Mouse (Mus musculus) megakaryocyte, embryonic 14.5 days (primary cell): ENCODE measurements around the gene Sbno1. TPM values are rescaled to one million over a fixed set of nuclear protein-coding genes. Genes with fewer than 3 reads are reported as not detected.

Source experiments
- H3K27me3 ChIP-seq: replicated peaks from 2 replicates; pipeline ENCODE3; 2012; ENCODE audit warnings: inconsistent platforms
- H3K36me3 ChIP-seq: replicated peaks from 2 replicates; pipeline ENCODE3; 2012; ENCODE audit warnings: low read length, inconsistent platforms, mixed read lengths
- H3K4me1 ChIP-seq: 2 replicates; pipeline ENCODE4 v1.6.1; 2012; ENCODE audit warnings: inconsistent platforms
- H3K4me3 ChIP-seq: replicated peaks from 2 replicates; pipeline ENCODE3; 2012; ENCODE audit warnings: moderate library complexity, mild to moderate bottlenecking, inconsistent platforms
- H3K9me3 ChIP-seq: 2 replicates; pipeline ENCODE4 v1.6.1; 2012; ENCODE audit warnings: inconsistent platforms
- FLI1 ChIP-seq: IDR thresholded peaks from 2 replicates; pipeline ENCODE4 v1.6.1; 2012; ENCODE audit warnings: low read length, inconsistent platforms, mixed read lengths
- GATA1 ChIP-seq: IDR thresholded peaks from 3 replicates; pipeline ENCODE4 v1.6.1; 2012; ENCODE audit warnings: mixed read lengths, low read length, inconsistent platforms, borderline replicate concordance
- polyA plus RNA-seq: library from polyadenylated mRNA; stranded (reverse); fragments of >175 nt; gene quantifications from 2 replicates; pipeline ENCODE4 v1.2.3, GENCODE M21; 2012; ENCODE audit warnings: low replicate concordance; ENCODE audit not compliant: insufficient read depth

Gene Sbno1
- polyA plus RNA-seq, 1 experiment: 4.3 TPM

GRCm38 (mm10) chr5:124444208-124444607 is 18.4 kb upstream of the Sbno1 start:
- no peaks in the 10 kb centered on the region for H3K9me3 ChIP-seq
- peak overlapping the region; percentile 94 for H3K4me3 ChIP-seq
- peaks cover 76% of the 10 kb centered on the region for H3K4me1 ChIP-seq
- TF ChIP-seq GATA1 (no peak), FLI1 (no peak)
- no peaks in the 10 kb centered on the region for H3K27me3 ChIP-seq
- H3K36me3 ChIP-seq: peaks cover 24% of the 10 kb centered on the region

GRCm38 (mm10) chr5:124442628-124443027 is 16.8 kb upstream of the Sbno1 start:
- Histone ChIP-seq H3K27me3 (no peaks in the 10 kb centered on the region), H3K4me3 (peak overlapping the region; percentile 74), H3K4me1 (peaks cover 73% of the 10 kb centered on the region), H3K36me3 (peaks cover 8% of the 10 kb centered on the region), H3K9me3 (no peaks in the 10 kb centered on the region)
- TF ChIP-seq FLI1 (no peak), GATA1 (no peak)

GRCm38 (mm10) chr5:124440094-124440701 is 14.4 kb upstream of the Sbno1 start:
- H3K4me3 ChIP-seq: peak overlapping the region; percentile 98
- no peaks in the 10 kb centered on the region for H3K27me3 ChIP-seq
- TF ChIP-seq GATA1 (no peak), FLI1 (no peak)
- peaks cover 57% of the 10 kb centered on the region for H3K4me1 ChIP-seq
- H3K36me3 ChIP-seq: no peaks in the 10 kb centered on the region
- H3K9me3 ChIP-seq: no peaks in the 10 kb centered on the region

GRCm38 (mm10) chr5:124439447-124440093 is 13.8 kb upstream of the Sbno1 start, which contains the start of gene Kmt5a:
TSS of gene Kmt5a (plus strand) at chr5:124439930.
- TF ChIP-seq GATA1 (no peak), FLI1 (peak; percentile 70; the same call in 1 of the 2 replicates)
- no peaks in the 10 kb centered on the region for H3K9me3 ChIP-seq
- H3K27me3 ChIP-seq: no peaks in the 10 kb centered on the region
- H3K4me1 ChIP-seq: peaks cover 53% of the 10 kb centered on the region
- H3K36me3 ChIP-seq: no peaks in the 10 kb centered on the region
- peak within 1 kb of the TSS; percentile 98 for H3K4me3 ChIP-seq

- TF ChIP-seq FLI1: no peak
- Histone ChIP-seq H3K4me3 (peak overlapping the region; percentile 98), H3K9me3 (no peaks in the 10 kb centered on the region)
Observed at GRCm38 (mm10) chr5:124438746-124439145, 12.9 kb upstream of the Sbno1 start.

GRCm38 (mm10) chr5:124438229-124438628 is 12.4 kb upstream of the Sbno1 start:
- no peaks in the 10 kb centered on the region for H3K9me3 ChIP-seq
- H3K4me1 ChIP-seq: peaks cover 45% of the 10 kb centered on the region
- H3K27me3 ChIP-seq: no peaks in the 10 kb centered on the region
- no peaks in the 10 kb centered on the region for H3K36me3 ChIP-seq
- peak overlapping the region; percentile 67 for H3K4me3 ChIP-seq
- no peak for TF ChIP-seq FLI1
- no peak for TF ChIP-seq GATA1

More at GRCm38 (mm10) chr5:124438746-124439145, 12.9 kb upstream of the Sbno1 start:
- peaks cover 45% of the 10 kb centered on the region for H3K4me1 ChIP-seq
- no peaks in the 10 kb centered on the region for H3K27me3 ChIP-seq
- no peaks in the 10 kb centered on the region for H3K36me3 ChIP-seq

- Histone ChIP-seq H3K9me3 (no peaks in the 10 kb centered on the region), H3K4me3 (no peak overlapping the region), H3K4me1 (peaks cover 18% of the 10 kb centered on the region), H3K36me3 (no peaks in the 10 kb centered on the region), H3K27me3 (no peaks in the 10 kb centered on the region)
- no peak for TF ChIP-seq GATA1
- no peak for TF ChIP-seq FLI1
Observed at GRCm38 (mm10) chr5:124433048-124433447, 7.2 kb upstream of the Sbno1 start.

- no peaks in the 10 kb centered on the region for H3K27me3 ChIP-seq
- no peaks in the 10 kb centered on the region for H3K9me3 ChIP-seq
- peaks cover 18% of the 10 kb centered on the region for H3K4me1 ChIP-seq
- H3K36me3 ChIP-seq: no peaks in the 10 kb centered on the region
- TF ChIP-seq GATA1: no peak
- TF ChIP-seq FLI1: no peak
- peak overlapping the region; percentile 28 for H3K4me3 ChIP-seq
Observed at GRCm38 (mm10) chr5:124432398-124433012, 6.7 kb upstream of the Sbno1 start.

- peaks cover 9% of the 10 kb centered on the region for H3K36me3 ChIP-seq
- H3K4me3 ChIP-seq: peak overlapping the region; percentile 99
- H3K27me3 ChIP-seq: no peaks in the 10 kb centered on the region
- H3K9me3 ChIP-seq: no peaks in the 10 kb centered on the region
- H3K4me1 ChIP-seq: peaks cover 34% of the 10 kb centered on the region
- TF ChIP-seq FLI1 (no peak), GATA1 (no peak)
Observed at GRCm38 (mm10) chr5:124426475-124427071, 772 bp upstream of the Sbno1 start.
